Mouse (Mus musculus): ENCODE results near the gene Cald1.

Cald1 gene

DNA sequence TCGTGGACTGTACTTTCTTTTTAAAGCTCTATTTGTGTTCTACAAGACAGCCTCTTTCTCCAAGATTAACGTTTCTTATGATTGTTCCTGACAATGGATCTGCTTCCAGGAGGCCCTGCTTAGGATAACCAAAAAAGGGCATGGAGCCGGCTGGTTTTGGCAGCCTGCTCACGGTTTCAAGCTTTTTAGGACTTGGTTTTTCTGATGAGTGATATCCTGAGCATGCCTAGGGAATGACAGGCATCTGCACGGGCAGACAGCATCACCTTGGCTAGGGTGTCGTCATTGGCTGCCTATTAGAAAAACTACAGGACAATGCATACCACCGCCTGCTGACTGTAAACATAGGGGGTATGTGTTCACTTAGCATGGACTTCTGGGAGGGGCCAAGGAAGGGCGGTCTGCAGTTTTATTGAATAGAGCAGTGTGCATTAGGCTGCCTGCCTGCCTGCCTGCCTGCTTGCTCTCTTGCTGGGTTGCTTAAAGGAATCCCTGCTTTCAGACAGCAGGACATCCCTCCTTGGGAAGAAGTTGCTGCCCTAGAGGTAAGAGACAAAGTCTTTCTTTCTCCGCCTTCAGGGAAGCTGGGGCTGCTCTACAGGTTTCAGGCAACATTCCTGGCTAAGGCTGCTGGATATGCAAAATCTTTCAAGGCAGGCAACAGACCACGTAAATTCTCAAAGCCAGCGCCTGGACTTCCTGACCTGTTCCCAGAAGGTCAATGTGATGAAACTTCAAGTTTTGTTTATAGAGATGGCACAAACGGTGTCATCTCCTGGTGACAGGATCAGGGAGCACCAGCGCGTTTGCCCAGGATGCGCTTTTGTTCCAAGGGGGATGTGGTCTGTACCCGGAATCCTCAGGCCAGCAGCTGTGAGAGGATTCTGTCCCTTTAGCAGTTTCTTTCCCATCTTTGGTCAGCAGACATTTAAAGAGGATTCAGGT lies at the start of gene Cald1:
Gene Cald1 (plus strand): TSS at position 380 of the 945 bp plus-strand sequence.
- peak; percentile 77 for DNase-seq

DNA sequence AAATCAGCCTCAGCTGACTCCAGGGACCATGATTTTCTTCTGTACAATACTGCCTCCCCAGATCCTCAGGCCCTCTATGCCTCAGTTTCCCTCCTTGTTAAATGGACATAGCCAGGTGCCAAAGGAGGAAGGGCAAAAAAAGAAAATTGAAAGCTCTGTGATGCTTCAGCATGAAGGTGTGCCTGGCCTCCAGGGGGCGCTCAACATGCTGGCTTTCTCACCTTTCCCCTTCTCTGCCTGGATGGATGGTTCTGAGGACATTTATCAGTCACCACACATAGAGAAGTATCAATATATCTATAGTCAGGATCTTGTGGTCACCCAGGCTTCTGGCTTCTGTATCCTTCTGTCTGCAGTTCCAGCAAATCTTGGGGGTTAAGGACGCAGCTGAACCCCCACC lies 49.3 kb upstream of the Cald1 start:
- peak; percentile 59 for DNase-seq

DNA sequence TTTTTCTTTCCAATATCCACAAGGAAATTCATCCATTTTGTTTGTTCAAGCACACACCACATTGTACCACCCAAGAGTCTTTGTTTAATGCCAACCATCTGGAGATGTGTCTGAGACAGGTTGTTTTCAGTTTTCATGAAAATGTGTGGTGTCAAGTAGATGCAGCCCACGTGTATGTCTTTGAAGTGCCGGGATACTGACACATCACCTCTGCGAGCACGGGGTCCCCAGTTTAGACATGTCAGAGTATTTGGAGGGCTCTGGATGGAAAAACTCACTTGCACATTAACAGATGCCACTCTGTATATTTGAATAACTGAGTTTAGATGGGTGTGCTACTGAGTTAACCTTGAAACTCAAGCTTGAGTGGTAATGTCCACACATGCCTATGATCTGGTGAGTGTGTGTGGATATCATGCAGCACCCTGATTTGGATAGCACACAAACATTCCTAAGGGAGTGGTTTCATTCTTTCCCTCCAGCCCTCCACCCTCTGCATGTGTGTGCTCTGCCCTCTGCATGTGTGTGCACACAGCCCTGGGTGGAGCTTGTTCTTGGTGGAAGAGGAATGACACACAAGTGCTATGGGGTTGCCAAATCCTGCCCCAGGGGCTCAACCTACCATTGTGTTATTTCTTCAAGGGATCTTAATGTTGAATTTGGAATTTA lies 45.7 kb upstream of the Cald1 start:
- DNase-seq = no peak

DNA sequence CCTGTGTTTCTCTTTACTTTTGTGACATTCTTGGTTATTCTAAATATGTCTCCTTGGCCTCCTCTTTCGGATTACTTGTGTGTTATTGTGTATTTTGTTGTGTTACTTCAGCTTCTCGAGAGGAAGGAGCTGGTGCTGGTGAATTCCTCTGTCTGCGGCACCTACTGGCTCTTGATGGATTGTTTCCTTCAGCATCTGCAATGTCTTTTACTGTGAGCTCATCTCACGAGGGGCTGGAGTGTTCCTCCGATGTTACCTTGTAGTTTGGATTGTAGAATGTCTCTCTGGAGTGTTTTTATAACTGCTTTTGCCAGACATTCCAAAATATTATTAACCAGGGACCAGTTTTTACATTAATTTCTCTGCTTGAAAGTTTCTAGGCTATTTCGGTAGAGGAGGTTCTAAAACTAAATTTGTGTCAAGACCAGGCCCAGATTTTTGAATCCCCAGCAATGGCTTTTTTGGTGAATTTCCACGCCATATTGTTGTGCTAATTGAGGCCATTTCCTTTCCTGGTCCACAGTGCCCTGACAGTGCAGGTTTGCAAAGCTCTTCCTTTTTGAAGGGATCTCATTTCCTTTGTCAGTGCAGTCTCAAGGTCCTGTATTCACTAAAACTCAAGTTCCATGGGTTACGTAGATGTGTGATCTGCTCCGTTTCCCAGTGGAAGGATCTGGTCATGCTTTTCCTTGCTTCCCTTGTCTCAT lies 43.9 kb upstream of the Cald1 start:
- no peak for DNase-seq

DNA sequence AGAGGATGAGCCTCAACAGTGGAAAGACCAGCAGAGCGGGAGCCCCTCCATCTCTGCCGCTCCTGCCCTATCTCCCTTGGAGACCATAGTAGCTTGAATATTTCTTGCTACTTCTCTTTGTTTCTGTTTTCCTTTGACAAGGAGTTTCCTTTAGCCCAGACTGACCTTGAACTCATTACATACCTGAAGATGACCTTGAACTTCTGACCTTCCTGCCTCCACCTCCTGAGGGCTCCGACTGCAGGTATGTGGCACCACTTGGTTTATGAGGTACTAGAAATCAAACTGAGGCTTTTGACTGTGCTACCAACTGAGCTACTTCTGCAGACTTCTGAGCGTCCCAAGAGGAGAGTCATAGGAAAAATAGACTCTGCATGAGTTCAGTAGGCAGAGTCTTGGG lies 38.8 kb upstream of the Cald1 start:
- DNase-seq = no peak

DNA sequence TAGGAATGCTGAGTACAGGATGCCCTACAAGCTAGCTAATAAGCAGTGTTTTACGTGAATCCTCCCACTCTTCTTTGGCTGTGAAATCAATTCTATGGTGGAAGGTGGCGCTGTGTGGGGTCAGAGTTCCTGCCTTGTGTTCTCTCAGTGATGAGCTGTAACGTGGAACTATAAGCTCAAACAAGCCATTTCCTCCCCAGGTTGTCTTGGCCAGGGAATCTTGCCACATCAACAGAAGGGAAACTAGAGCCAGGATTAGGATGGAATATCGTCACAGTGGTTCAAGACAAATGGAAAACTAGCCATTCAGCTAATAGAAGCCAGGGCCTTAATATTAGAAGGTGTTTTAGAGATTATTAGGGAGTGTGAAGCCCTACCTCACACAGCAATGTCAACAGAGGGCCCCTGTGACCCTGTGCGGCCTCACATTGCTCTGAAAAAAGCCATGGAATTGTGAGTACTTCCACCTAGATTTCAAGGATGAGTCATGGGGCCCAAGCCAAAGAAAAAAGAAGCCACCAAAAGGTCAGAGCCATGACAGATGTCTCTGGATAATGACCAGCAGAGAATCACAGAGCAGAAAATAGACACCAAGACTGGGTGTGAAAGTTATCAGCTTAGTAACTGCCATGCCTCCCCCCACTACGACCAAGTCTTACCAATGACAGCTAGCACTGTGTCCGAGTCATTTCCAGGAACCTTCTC lies 33.0 kb upstream of the Cald1 start:
- DNase-seq = no peak

DNA sequence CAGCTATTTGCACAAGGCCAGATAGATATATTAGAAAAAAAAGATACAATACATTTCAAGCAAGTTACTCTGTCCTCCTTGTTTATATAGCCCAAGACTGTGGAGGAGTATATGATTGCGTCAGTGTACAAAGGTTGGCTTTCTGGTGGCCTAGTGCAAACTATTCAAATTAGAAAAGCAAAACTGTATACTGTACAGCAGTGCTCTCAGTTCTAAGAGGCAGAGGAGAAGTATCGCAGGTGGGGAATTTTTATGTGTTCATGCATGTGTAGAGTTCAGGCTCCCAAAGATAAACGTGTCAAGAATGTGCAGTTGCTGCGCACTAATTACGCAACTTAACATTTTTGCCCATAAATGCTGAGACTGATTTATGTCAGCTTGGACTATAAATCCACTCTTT lies 31.0 kb upstream of the Cald1 start:
- no peak for DNase-seq

DNA sequence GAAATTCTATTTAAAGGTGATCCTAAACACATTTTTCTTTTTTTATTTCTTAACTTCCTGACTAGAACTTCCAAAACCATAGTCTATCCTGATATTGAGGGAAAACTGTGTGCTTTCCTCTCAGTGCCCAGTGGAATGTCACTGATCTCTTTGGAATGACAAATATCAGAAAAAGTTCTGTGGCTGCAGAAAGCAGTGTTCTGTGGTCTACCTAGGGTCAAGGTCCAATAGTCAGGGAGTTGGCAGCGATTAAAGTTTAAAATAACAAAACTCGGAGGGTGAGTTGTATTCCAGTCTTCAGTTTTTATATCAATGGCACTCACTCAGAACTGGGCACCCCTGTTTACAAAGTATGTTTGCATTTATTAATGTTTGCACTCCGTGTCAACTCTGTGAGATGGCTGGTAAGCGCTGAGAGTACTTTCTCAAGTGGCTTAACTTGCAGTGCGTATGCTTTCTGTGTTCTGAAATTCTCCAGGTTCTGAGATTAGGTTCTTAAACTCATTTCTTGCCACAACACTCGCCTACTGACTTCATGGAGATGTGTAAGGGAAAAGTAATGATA lies 18.7 kb upstream of the Cald1 start:
- DNase-seq = peak; percentile 41

DNA sequence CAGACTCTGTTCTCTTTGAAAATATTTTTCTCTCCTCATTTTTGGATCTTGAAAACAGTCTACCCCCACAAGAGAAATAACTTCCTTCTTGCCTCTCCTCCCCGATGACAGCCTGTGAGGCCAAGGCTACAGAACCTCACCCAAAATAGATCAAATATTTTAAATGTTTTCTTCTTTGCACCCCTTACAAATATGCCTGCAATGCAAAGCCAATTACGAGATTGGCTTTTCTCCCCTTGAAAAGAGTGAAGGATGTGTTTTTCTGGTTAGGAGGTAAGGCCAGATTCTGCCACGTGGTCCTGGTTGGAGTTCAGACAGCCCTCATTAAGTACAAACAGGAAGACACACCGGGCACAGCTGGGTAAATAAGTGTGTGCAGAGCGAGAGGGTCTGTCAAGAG lies 14.9 kb upstream of the Cald1 start:
- DNase-seq = no peak

DNA sequence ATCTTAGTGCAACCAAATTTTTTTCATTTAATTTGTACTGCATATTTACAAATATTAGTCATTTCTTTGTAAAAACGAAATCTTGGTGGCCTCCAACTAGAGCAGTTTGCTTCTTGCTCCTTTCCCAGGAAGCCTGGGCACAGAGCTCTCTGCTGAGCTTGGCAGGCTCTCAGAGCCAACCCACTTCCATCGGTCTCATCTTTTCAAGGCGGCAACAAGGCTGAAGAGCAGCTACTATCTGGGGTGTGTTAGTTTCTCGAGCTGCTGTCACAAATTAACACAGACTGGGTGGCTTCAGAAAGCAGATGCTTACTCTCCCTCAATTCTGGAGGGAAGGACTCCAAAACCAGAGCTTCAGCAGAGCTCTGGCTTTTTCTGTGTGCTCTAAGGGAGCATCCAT lies 10.2 kb upstream of the Cald1 start:
- DNase-seq = no peak

DNA sequence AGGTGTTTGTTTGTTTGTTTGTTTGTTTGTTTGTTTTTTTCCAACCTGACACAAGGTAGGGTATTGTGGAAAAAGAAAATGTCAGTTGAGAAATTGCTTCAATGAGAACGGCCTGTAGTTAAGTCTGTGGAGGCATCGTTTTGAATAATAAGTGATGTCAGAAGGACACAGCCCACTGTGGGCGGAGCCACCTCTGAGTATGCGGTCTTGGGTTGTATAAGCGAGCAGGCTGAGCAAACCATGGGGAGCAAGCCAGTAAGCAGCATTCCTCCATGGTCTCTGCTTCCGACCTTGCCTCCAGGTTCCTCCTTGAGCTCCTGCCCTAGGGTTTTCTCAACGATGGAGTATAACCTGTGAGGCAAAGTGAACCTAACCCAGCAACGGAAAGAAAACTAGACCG lies 7.6 kb upstream of the Cald1 start:
- DNase-seq = no peak

DNA sequence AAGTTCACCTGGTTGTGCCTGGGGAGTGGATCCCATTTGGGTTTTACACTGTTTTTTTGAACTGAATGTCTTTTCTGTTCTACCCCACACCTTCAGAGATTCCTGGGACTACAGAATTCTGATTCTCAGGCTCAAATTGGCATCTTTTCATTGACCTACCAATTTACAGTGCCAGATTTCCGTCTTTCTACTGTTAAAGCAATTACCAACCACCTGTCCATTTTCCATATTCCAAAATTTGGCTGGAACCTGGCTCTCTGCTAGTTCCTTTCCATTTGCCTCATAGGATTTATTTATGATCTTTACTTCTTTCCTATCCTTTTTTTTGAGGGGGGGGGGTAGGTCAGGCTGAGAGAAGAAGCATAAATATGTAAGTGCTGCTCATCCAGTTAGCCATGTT lies 4.9 kb upstream of the Cald1 start:
- DNase-seq = no peak

DNA sequence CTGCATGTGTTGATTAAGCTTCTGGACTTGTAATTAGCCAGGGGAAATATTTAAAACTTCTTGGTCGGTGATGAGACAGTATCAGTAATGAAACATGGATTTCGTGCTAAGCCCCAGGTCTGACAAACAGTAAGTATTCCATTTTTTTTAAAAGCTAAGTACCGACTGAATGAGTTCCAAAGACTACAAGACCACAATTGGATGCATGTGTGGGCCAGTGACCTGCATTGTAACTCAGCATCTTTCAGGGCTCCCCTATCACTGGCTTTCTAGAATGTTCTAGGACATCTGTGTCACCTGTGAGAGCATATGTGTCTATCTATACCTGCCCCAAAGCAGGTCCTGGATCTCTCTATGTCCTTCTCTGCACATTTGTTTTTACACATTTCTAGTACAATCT lies 984 bp upstream of the Cald1 start:
- DNase-seq = no peak

DNA sequence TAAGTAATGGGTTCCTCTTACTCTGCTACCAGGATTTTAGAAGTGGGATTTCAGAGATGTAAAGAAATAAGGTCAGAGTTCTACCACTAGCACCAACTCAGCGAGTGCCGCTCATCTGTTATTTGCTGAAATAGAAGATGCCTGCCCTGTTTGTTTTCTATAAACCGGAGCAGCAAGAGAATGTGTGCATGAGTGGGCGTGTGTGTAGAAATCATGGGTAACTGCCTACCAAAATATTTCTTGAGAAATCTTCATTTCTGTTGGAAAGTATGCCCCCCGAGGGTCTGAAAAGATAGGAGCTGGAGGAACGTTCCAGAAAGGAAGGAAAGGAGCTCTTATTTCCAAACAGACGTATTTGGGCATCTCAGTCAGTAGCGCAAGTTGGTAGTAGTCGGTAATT lies 871 bp downstream of the Cald1 start:
- DNase-seq = no peak

DNA sequence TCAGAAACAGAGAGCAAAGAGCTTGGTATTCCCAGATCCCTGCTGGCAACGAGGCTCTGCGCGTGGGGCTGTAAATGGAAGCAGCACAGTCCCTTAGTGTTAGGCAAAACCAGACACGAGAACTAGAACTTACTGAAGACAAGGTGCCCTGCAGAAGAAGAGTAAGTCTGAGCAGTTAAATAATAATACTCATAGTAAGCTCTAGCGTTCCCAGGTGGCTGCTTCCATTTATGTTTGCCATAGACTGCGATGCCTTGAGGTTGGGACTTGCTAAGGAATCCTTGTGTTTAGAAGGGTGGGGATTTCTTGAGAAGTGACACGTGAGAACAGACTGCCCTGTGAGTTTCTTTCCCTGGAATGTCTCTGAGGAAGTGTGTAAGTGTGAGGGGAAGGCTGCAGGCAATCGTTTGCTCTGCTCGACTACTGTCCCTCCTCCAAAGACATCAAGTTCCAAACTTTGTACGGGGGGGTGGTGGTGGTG lies 1.4 kb downstream of the Cald1 start:
- DNase-seq = peak; percentile 41

DNA sequence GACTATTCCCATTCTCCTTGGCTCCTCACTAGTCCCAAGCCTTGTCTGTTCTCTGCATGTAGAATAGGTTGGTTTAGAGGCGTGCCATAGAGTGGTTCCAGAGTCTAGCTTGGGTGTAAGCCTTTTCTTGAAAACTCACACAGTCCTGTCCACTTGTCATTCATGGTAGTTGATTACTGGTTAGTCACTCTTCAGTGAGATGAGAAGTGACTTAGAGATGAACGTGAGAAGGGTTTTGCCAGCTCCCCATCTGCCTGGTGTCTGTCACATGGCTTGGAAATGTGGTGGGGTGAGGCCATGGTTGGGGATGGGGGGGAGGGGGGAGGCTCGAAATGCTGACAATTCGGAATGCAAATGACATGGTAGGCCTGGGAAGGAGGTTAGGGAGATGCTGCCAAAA lies 2.5 kb downstream of the Cald1 start:
- DNase-seq = no peak

DNA sequence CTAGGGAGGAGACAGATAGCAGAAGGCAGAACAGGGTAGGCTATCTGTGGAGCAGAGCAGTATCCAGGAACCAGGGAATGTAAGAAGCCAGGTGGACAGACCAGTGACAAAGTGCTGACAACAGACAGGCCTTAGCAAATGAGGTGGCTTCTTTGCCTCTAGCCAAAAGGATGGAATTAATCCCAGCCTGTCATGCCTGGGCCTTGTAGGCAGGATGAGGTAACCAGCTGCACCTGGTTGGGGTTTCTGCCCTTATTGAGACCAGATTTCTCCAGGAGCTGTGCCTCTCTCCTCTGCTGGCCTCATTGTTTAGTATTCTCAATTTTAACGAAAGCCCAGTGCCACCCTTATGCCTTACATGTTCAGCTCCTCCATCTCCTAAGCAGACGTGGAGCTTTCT lies 3.8 kb downstream of the Cald1 start:
- no peak for DNase-seq

DNA sequence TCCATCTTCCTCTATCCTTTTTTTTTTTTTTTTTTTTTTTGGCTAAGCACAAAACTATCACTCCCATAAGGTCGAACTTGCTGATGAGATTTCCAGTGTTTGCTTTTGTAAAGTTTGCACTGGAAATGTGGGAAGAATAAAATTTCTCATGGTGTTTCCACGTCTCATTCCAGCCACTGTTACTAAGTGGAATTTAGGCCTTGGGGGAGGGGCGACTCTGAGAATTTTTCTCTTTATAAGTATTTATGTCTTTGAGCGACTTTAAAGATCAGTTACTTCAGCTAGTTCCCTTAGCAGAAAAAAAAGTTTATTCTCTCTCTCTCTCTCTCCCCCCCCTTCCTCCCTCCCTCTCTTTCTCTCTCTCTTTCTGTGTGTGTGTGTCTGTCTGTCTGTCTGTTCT lies 8.1 kb downstream of the Cald1 start:
- DNase-seq = no peak

DNA sequence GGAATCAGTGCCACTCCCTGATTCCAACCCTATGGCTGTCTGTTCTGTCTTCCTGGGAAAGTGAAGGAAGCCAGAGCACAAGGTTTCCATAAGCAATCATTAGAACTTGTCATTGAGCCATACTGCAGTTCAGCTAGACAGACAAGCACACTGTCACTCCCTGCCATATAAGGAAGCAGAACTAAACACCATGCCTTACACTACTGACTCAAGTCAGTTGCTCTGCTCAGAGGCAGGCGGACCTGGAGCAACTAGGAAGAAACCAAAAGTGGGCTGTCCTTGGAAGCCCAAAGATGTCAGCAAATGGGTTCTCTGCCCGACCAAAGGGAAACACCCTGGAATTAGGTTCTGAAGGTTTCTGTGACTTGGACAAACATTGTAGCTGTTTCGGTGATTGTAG lies 10.3 kb downstream of the Cald1 start:
- no peak for DNase-seq

DNA sequence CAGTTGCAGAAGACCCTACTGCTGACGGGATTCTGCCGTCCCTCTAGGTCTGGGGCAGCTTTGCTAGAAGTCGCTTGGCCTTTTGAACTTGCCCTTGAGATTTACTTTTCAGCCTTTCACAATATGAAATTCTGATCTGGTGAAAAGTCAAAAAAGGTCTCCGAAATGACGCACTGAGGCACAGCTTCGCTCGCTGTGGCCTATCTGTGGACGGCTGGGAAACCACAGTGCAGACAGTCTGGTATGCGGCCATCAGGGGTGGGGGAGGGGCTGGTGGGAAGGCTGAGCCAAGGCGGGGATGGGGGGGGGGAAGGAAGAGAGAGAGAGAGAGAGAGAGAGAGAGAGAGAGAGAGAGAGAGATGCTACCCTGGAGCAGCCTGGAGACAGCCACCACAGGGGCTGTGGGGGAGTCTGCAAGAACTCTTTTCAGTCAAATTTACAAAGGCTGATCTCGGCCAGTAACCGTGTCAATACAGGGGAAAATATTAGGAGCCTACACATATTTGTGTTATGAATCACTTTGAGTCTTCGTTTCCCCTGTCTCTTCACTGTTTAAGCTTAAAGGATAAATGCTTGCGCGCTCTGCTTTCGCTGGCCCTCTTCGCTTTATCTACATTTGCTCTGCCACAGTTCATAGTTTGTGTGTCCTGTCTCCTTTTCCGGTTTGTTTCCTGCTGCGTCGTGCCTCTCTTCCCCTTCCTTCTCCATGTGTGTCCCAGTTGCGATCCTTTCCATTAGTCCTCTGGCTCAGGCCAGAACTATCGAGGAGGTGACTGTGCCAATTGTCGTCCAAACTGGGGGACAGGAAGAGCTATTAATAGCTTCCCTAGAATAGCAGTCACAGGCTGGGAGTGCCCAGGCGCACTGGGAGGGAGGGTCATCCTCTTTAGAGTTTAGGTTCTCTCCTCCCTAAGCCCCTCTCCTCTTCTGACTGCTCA lies 11.9 kb downstream of the Cald1 start:
- peak; percentile 80 for DNase-seq

DNA sequence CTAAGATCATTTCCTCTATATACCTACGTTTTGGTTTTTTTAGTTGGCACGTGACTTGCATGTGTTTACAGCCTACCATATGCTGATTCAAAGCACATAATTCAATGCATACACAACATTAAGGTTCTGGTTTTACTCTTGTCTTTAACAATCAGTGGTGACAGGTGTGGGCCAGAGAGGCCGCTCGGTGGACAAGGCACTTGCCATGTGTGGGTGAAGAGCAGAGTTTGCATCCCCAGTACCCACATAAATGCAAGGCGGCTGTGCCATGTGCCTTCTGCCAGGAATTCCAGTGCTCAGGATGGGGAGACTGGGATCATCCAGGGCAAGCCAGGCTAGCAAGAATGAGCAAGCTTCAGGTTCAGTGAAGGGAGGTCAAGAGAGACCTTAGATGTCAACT lies 14.8 kb downstream of the Cald1 start:
- no peak for DNase-seq
